Mouse (Mus musculus): ENCODE data around the gene Gm6408. TPM values are rescaled to one million over a fixed set of nuclear protein-coding genes. Genes with fewer than 3 reads are reported as not detected.
"Not testable (repeated sequence)": the region's sequence is repeated elsewhere in the genome, so short reads cannot be mapped to it uniquely, and the experiment has no call there.

Gm6408 gene
- polyA plus RNA-seq, 1 experiment from 2014 or later: not detected

DNA sequence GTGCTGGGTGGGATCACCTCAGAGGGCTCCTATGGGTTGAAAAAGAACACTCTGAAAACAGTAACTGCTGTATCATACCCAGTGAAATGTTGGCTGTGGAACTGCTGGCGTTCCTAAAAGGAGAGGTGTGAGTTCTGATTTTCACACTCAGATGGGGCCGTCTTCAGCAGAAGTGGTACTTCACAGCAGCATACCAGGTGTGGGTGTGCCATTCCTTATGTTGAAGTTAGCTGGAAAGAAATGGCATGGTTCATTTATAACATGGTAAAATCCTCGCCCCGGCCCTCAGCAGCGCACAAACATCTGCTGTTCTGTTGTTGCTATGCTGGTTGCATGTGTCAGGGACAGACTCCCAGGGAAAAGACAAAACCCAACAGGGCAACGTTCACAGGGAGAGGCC, 28.2 kb upstream of the Gm6408 start:
- no peak for ATAC-seq
- Histone ChIP-seq H3K27me3 (replicated peaks; ENCODE audit: control insufficient read depth, insufficient read depth, low read length) (no peaks in the 10 kb centered on the region), H3K4me1 (ENCODE audit: control insufficient read depth, insufficient read depth, low read depth, low read length) (no peaks in the 10 kb centered on the region), H3K27ac (ENCODE audit: low read depth, low read length) (no peak overlapping the region), H3K36me3 (ENCODE audit: control insufficient read depth, insufficient read depth, low read length) (peaks cover 12% of the 10 kb centered on the region; the same call in 1 of the 2 replicates), H3K9me3 (ENCODE audit: control insufficient read depth, low read length) (no peaks in the 10 kb centered on the region), H3K4me2 (ENCODE audit: low read length) (no peak overlapping the region), H3K4me3 (ENCODE audit: low read length) (no peak overlapping the region), H3K9ac (ENCODE audit: low read depth, low read length) (no peak overlapping the region)
- 83% methylated on average over 6 of the region's 6 CpGs for WGBS

DNA sequence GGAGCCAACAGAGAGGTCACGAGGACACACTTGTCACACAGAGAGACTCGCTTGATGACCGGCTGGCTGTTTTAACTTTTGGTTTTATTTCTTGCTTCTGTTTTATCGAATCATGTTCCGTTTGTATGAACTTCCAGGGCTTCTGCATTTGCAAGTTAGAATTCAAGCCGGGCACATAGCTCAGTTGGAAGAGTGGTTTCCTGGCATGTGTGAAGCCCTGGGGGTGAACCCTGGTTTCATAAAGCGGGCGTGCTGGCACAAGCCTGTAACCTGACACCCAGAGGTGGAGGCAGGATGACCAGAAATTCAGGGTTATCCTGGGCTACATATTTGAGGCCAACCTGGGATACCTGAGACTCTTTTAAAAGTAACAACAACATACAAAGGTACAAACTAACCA, 20.2 kb upstream of the Gm6408 start:
- H3K36me3 ChIP-seq (ENCODE audit: control insufficient read depth, insufficient read depth, low read length): peaks cover 12% of the 10 kb centered on the region
- no peak overlapping the region for H3K9ac ChIP-seq (ENCODE audit: low read depth, low read length)
- no peak for ATAC-seq

DNA sequence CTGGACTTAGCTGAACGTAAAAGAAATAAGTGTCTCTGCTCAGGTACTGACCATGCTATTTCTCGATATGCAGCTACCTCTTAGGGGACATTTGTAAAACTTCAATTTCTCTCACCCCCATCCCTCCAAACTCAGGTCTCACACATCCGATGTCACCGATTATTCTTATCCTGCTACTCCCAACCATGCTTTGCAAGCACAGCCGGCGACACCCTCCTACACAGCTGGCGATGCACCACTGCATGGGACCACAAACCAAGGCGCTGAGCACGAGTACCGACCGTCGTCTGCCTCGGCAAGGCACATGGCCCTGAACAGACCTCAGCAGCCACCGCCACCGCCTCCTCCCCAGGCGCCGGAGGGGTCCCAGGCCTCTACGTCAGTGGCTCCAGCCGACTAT, 15.1 kb upstream of the Gm6408 start:
- no peak for ATAC-seq
- WGBS: 95% methylated on average over 19 of the region's 19 CpGs
- no peak overlapping the region for H3K9ac ChIP-seq (ENCODE audit: low read depth, low read length)
- no peak overlapping the region for H3K4me3 ChIP-seq (ENCODE audit: low read length)
- no peaks in the 10 kb centered on the region for H3K4me1 ChIP-seq (ENCODE audit: control insufficient read depth, insufficient read depth, low read depth, low read length)
- no peaks in the 10 kb centered on the region for H3K27me3 ChIP-seq (replicated peaks; ENCODE audit: control insufficient read depth, insufficient read depth, low read length)
- no peak overlapping the region for H3K27ac ChIP-seq (ENCODE audit: low read depth, low read length)
- H3K4me2 ChIP-seq (ENCODE audit: low read length): no peak overlapping the region
- no peaks in the 10 kb centered on the region for H3K9me3 ChIP-seq (ENCODE audit: control insufficient read depth, low read length)
- H3K36me3 ChIP-seq (ENCODE audit: control insufficient read depth, insufficient read depth, low read length): peaks cover 17% of the 10 kb centered on the region; the same call in 1 of the 2 replicates

More for the DNA sequence above, 20.2 kb upstream of the Gm6408 start:
- H3K27me3 ChIP-seq (replicated peaks; ENCODE audit: control insufficient read depth, insufficient read depth, low read length): no peaks in the 10 kb centered on the region
- 87% methylated on average over 8 of the region's 8 CpGs for WGBS
- no peak overlapping the region for H3K4me3 ChIP-seq (ENCODE audit: low read length)
- H3K4me1 ChIP-seq (ENCODE audit: control insufficient read depth, insufficient read depth, low read depth, low read length): no peaks in the 10 kb centered on the region
- no peaks in the 10 kb centered on the region for H3K9me3 ChIP-seq (ENCODE audit: control insufficient read depth, low read length)
- H3K4me2 ChIP-seq (ENCODE audit: low read length): no peak overlapping the region
- no peak overlapping the region for H3K27ac ChIP-seq (ENCODE audit: low read depth, low read length)

DNA sequence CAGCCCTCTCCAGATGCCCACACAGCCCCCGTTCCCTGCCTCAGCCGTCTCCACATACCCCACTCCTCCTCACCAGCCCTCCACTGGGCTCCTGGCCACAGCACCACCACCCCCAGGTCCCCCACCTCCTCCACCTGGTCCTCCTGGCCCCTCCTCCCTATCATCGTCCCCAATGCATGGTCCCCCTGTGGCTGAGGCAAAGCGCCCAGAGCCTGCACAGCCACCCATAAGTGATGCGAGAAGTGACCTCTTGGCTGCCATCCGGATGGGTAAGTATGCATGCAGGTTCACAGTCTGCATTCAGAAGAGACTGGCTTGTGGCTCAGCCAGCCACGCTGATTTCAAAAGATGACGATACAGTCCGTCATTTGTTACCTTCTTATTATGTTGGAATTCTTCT, 13.5 kb upstream of the Gm6408 start:
- H3K27ac ChIP-seq (ENCODE audit: low read depth, low read length): no peak overlapping the region
- no peak overlapping the region for H3K4me3 ChIP-seq (ENCODE audit: low read length)
- H3K4me2 ChIP-seq (ENCODE audit: low read length): no peak overlapping the region
- H3K27me3 ChIP-seq (replicated peaks; ENCODE audit: control insufficient read depth, insufficient read depth, low read length): no peaks in the 10 kb centered on the region
- peak; percentile 30; the same call in 1 of the 2 replicates for ATAC-seq
- H3K9ac ChIP-seq (ENCODE audit: low read depth, low read length): no peak overlapping the region
- H3K9me3 ChIP-seq (ENCODE audit: control insufficient read depth, low read length): no peaks in the 10 kb centered on the region
- no peaks in the 10 kb centered on the region for H3K4me1 ChIP-seq (ENCODE audit: control insufficient read depth, insufficient read depth, low read depth, low read length)
- H3K36me3 ChIP-seq (ENCODE audit: control insufficient read depth, insufficient read depth, low read length): peaks cover 16% of the 10 kb centered on the region; the same call in 1 of the 2 replicates
- WGBS: 82% methylated on average over 9 of the region's 9 CpGs

DNA sequence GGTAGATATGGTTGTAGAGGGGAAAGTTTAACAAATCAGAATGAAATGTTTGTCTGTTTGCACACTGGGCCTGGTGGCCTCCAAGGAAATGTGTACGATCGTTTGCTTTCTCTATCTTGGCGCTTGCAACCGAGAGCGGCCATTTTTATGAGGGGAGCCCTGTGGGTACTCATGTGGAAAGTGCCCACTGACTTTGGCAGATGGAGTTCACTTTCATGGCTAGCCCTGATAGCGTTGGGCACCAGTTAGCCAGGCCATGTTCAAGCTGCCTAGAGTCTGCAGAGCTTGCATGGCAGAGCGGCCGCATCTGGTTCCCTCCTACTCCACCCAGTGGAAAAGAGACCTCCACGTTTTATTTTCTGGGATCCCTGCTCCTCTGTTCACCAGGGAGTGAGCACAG, 10.9 kb upstream of the Gm6408 start:
- H3K9me3 ChIP-seq (ENCODE audit: control insufficient read depth, low read length): no peaks in the 10 kb centered on the region
- no peak for ATAC-seq
- no peak overlapping the region for H3K9ac ChIP-seq (ENCODE audit: low read depth, low read length)
- H3K27me3 ChIP-seq (replicated peaks; ENCODE audit: control insufficient read depth, insufficient read depth, low read length): no peaks in the 10 kb centered on the region
- no peaks in the 10 kb centered on the region for H3K4me1 ChIP-seq (ENCODE audit: control insufficient read depth, insufficient read depth, low read depth, low read length)
- peaks cover 19% of the 10 kb centered on the region; the same call in 1 of the 2 replicates for H3K36me3 ChIP-seq (ENCODE audit: control insufficient read depth, insufficient read depth, low read length)
- H3K4me3 ChIP-seq (ENCODE audit: low read length): no peak overlapping the region
- no peak overlapping the region for H3K27ac ChIP-seq (ENCODE audit: low read depth, low read length)
- no peak overlapping the region for H3K4me2 ChIP-seq (ENCODE audit: low read length)
- WGBS: 87% methylated on average over 9 of the region's 9 CpGs

DNA sequence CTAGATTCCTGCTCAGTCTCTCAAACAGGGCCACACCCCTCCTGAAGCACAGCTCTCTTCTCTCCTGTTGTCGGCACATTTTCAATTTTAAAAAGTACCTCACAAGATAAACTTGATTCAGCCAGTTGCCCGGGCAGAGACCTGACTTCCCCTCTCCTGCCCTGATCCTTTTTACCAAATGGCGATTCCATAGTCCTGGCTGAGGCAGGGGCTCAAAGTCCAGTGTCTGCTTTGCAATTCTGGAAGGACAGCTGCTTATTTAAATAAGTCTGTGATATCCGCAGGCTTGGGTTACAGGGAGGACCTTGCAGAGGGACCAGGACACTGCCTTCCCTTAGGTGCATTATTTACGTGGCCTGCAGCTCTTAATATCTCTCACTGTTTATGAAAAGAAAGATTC, 10.5 kb upstream of the Gm6408 start:
- Histone ChIP-seq H3K4me2 (ENCODE audit: low read length) (no peak overlapping the region), H3K9ac (ENCODE audit: low read depth, low read length) (no peak overlapping the region), H3K27me3 (replicated peaks; ENCODE audit: control insufficient read depth, insufficient read depth, low read length) (no peaks in the 10 kb centered on the region), H3K4me1 (ENCODE audit: control insufficient read depth, insufficient read depth, low read depth, low read length) (no peaks in the 10 kb centered on the region), H3K36me3 (ENCODE audit: control insufficient read depth, insufficient read depth, low read length) (peaks cover 19% of the 10 kb centered on the region; the same call in 1 of the 2 replicates), H3K27ac (ENCODE audit: low read depth, low read length) (no peak overlapping the region), H3K4me3 (ENCODE audit: low read length) (no peak overlapping the region), H3K9me3 (ENCODE audit: control insufficient read depth, low read length) (no peaks in the 10 kb centered on the region)
- 92% methylated on average over 5 of the region's 5 CpGs for whole genome bisulfite sequencing
- ATAC-seq: no peak

DNA sequence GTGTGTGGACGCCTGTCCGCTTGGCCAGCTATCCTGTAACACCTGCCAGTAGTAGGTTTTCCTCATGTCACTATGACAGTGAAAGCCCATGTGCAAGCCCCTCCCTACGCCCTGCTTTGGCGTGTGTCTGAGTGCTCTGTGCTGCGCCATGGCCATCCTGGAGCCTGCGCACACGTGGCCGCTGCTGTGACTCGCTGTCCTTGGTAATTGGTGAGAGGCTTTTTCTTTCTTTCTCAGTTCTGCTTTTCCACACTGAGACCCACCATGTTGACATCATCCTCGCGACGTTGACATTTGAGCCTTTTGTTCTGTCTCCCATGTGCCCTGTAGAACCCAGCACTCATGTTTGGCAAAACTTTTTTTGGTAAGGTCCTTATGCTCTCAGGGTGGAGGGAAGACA, 9.9 kb upstream of the Gm6408 start:
- H3K4me2 ChIP-seq (ENCODE audit: low read length): no peak overlapping the region
- 93% methylated on average over 12 of the region's 12 CpGs for WGBS
- H3K27ac ChIP-seq (ENCODE audit: low read depth, low read length): no peak overlapping the region

DNA sequence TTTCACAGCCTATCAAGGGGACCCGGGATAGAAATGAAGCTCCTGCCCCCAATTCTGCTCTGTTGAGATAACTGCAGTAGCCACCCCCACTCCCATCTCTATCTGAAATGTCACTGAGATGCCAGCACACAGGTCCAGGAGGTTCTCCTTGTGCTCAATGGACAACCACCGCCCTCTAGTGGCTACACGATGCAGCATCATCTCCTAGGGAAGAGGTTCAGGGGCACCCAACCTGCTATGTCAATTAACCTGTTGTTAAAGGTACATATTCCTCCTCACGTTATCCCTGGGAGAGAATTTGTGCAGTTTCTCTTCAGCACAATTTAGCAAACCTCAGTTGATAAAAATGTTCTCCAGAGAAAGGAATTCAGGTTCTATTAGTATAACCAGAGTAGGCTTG, 2.2 kb upstream of the Gm6408 start:
- not testable (repeated sequence) for H3K27ac ChIP-seq (ENCODE audit: low read depth, low read length); H3K9me3 ChIP-seq (ENCODE audit: control insufficient read depth, low read length); H3K4me1 ChIP-seq (ENCODE audit: control insufficient read depth, insufficient read depth, low read depth, low read length); ATAC-seq; H3K4me3 ChIP-seq (ENCODE audit: low read length); H3K4me2 ChIP-seq (ENCODE audit: low read length); H3K27me3 ChIP-seq (replicated peaks; ENCODE audit: control insufficient read depth, insufficient read depth, low read length); H3K36me3 ChIP-seq (ENCODE audit: control insufficient read depth, insufficient read depth, low read length); H3K9ac ChIP-seq (ENCODE audit: low read depth, low read length)
- 8% methylated on average over 4 of the region's 4 CpGs for WGBS

More for the DNA sequence above, 9.9 kb upstream of the Gm6408 start:
- Histone ChIP-seq H3K9me3 (ENCODE audit: control insufficient read depth, low read length) (no peaks in the 10 kb centered on the region), H3K4me3 (ENCODE audit: low read length) (no peak overlapping the region), H3K36me3 (ENCODE audit: control insufficient read depth, insufficient read depth, low read length) (peaks cover 16% of the 10 kb centered on the region; the same call in 1 of the 2 replicates), H3K27me3 (replicated peaks; ENCODE audit: control insufficient read depth, insufficient read depth, low read length) (no peaks in the 10 kb centered on the region), H3K4me1 (ENCODE audit: control insufficient read depth, insufficient read depth, low read depth, low read length) (no peaks in the 10 kb centered on the region), H3K9ac (ENCODE audit: low read depth, low read length) (no peak overlapping the region)
- no peak for ATAC-seq

DNA sequence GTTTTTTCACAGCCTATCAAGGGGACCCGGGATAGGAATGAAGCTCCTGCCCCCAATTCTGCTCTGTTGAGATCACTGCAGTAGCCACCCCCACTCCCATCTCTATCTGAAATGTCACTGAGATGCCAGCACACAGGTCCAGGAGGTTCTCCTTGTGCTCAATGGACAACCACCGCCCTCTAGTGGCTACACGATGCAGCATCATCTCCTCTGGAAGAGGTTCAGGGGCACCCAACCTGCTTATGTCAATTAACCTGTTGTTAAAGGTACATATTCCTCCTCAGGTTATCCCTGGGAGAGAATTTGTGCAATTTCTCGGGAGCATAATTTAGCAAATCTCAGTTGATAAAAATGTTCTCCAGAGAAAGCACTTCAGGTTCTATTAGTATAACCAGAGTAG, 7.2 kb downstream of the Gm6408 start:
- not testable (repeated sequence) for H3K27me3 ChIP-seq (replicated peaks; ENCODE audit: control insufficient read depth, insufficient read depth, low read length); H3K4me3 ChIP-seq (ENCODE audit: low read length); ATAC-seq; H3K9ac ChIP-seq (ENCODE audit: low read depth, low read length); H3K27ac ChIP-seq (ENCODE audit: low read depth, low read length); H3K9me3 ChIP-seq (ENCODE audit: control insufficient read depth, low read length); H3K36me3 ChIP-seq (ENCODE audit: control insufficient read depth, insufficient read depth, low read length); H3K4me2 ChIP-seq (ENCODE audit: low read length); H3K4me1 ChIP-seq (ENCODE audit: control insufficient read depth, insufficient read depth, low read depth, low read length)
- 13% methylated on average over 3 of the region's 4 CpGs for WGBS

DNA sequence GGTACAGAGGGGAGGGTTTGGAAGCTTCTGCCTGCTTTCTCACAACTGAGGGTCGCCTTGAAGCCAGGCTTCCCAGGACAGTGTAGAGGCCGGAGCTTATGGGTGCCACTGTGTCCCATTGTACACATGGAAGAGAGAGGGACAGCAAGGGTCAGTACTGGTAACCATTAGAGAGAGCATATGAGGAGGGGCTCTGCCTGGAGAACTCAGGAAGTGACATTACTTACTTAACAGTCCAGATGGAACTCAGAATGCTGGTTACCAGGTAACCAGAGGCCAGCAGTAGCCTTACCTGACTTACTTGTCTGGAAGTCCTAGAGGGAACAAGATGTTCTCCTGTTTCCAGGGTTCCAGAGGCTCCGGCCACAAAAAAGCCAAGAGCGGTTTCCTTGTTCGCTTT, 9.3 kb downstream of the Gm6408 start, which contains the start of gene Gm6370:
Gm6370 (plus strand) TSS at position 301 of the 400 bp plus-strand sequence.
- not testable (repeated sequence) for H3K27me3 ChIP-seq (replicated peaks; ENCODE audit: control insufficient read depth, insufficient read depth, low read length); H3K9ac ChIP-seq (ENCODE audit: low read depth, low read length); H3K36me3 ChIP-seq (ENCODE audit: control insufficient read depth, insufficient read depth, low read length); H3K4me1 ChIP-seq (ENCODE audit: control insufficient read depth, insufficient read depth, low read depth, low read length); H3K4me2 ChIP-seq (ENCODE audit: low read length); H3K9me3 ChIP-seq (ENCODE audit: control insufficient read depth, low read length); H3K27ac ChIP-seq (ENCODE audit: low read depth, low read length); H3K4me3 ChIP-seq (ENCODE audit: low read length); ATAC-seq
- no CpG with 5 or more reads among the region's 5 CpGs for WGBS
